Mouse (Mus musculus): ENCODE results near the gene Klhl12. TPM values are rescaled to one million over a fixed set of nuclear protein-coding genes. Genes with fewer than 3 reads are reported as not detected.

Klhl12 gene
- polyA plus RNA-seq, 1 experiment: 5.9 TPM

GRCm38 (mm10) chr1:134494428-134495215 is 39.3 kb downstream of the Klhl12 start, which contains the start of gene Rabif:
Gene Rabif, plus strand, starts transcription at chr1:134494648.
- H3K27me3 ChIP-seq (ENCODE audit: control insufficient read depth, insufficient read depth, low read length): no peaks in the 10 kb centered on the region
- H3K4me3 ChIP-seq (ENCODE audit: extremely low read depth, insufficient read depth, insufficient read length): peak within 1 kb of the TSS; percentile 82
- peaks cover 2% of the 10 kb centered on the region; the same call in 1 of the 2 replicates for H3K4me1 ChIP-seq (ENCODE audit: control insufficient read depth, insufficient read depth, insufficient read length)
- 0 out of 2 replicates have a peak, but pooled peaks cover 4% of the 10 kb centered on the region for H3K36me3 ChIP-seq (ENCODE audit: control insufficient read depth, insufficient read depth, low read length)
- H3K27ac ChIP-seq (ENCODE audit: insufficient read depth, low read length): peak within 1 kb of the TSS; percentile 98
- TF ChIP-seq CTCF (IDR thresholded peaks at IDR 0.05; ENCODE audit: extremely low read depth, insufficient read depth, insufficient read length, insufficient replicate concordance): peak; percentile 8; the same call in 1 of the 2 replicates
- TF ChIP-seq POLR2A (IDR thresholded peaks at IDR 0.05; ENCODE audit: low read depth, low read length): peak; percentile 75
- WGBS: under 1% methylated on average over 57 of the region's 58 CpGs
- DNase-seq (ENCODE audit: low read depth in 1 of 2, low spot score in 2 of 2): peak; percentile 96 to 99

- Histone ChIP-seq H3K36me3 (ENCODE audit: control insufficient read depth, insufficient read depth, low read length) (peaks cover 2% of the 10 kb centered on the region; the same call in 1 of the 2 replicates), H3K27ac (ENCODE audit: insufficient read depth, low read length) (peak overlapping the region; percentile 98), H3K4me3 (ENCODE audit: extremely low read depth, insufficient read depth, insufficient read length) (peak overlapping the region; percentile 82), H3K4me1 (ENCODE audit: control insufficient read depth, insufficient read depth, insufficient read length) (peaks cover 2% of the 10 kb centered on the region; the same call in 1 of the 2 replicates), H3K27me3 (ENCODE audit: control insufficient read depth, insufficient read depth, low read length) (no peaks in the 10 kb centered on the region)
- DNase-seq (ENCODE audit: low read depth in 1 of 2, low spot score in 2 of 2): no peak
- WGBS: 9% methylated on average over 5 of the region's 5 CpGs
- TF ChIP-seq POLR2A (IDR thresholded peaks at IDR 0.05; ENCODE audit: low read depth, low read length): no peak
- no peak for TF ChIP-seq CTCF (IDR thresholded peaks at IDR 0.05; ENCODE audit: extremely low read depth, insufficient read depth, insufficient read length, insufficient replicate concordance)
Measured at GRCm38 (mm10) chr1:134495216-134495539, 39.8 kb downstream of the Klhl12 start.

GRCm38 (mm10) chr1:134495991-134496390 is 40.7 kb downstream of the Klhl12 start:
- DNase-seq (ENCODE audit: low read depth in 1 of 2, low spot score in 2 of 2): no peak
- H3K36me3 ChIP-seq (ENCODE audit: control insufficient read depth, insufficient read depth, low read length): peaks cover 2% of the 10 kb centered on the region; the same call in 1 of the 2 replicates
- WGBS: 87% methylated on average over 10 of the region's 10 CpGs
- H3K27me3 ChIP-seq (ENCODE audit: control insufficient read depth, insufficient read depth, low read length): no peaks in the 10 kb centered on the region
- TF ChIP-seq POLR2A (IDR thresholded peaks at IDR 0.05; ENCODE audit: low read depth, low read length) (no peak), CTCF (IDR thresholded peaks at IDR 0.05; ENCODE audit: extremely low read depth, insufficient read depth, insufficient read length, insufficient replicate concordance) (no peak)
- H3K27ac ChIP-seq (ENCODE audit: insufficient read depth, low read length): no peak overlapping the region
- H3K4me1 ChIP-seq (ENCODE audit: control insufficient read depth, insufficient read depth, insufficient read length): peaks cover 2% of the 10 kb centered on the region; the same call in 1 of the 2 replicates
- no peak overlapping the region for H3K4me3 ChIP-seq (ENCODE audit: extremely low read depth, insufficient read depth, insufficient read length)

- Histone ChIP-seq H3K36me3 (ENCODE audit: control insufficient read depth, insufficient read depth, low read length) (peaks cover 7% of the 10 kb centered on the region; the same call in 1 of the 2 replicates), H3K4me1 (ENCODE audit: control insufficient read depth, insufficient read depth, insufficient read length) (no peaks in the 10 kb centered on the region), H3K27me3 (ENCODE audit: control insufficient read depth, insufficient read depth, low read length) (no peaks in the 10 kb centered on the region), H3K4me3 (ENCODE audit: extremely low read depth, insufficient read depth, insufficient read length) (no peak overlapping the region), H3K27ac (ENCODE audit: insufficient read depth, low read length) (no peak overlapping the region)
- DNase-seq (ENCODE audit: low read depth in 1 of 2, low spot score in 2 of 2): no peak
- 100% methylated on average over 1 of the region's 1 CpGs for WGBS
- no peak for TF ChIP-seq POLR2A (IDR thresholded peaks at IDR 0.05; ENCODE audit: low read depth, low read length)
- no peak for TF ChIP-seq CTCF (IDR thresholded peaks at IDR 0.05; ENCODE audit: extremely low read depth, insufficient read depth, insufficient read length, insufficient replicate concordance)
Measured at GRCm38 (mm10) chr1:134500916-134501315, 45.6 kb downstream of the Klhl12 start.

GRCm38 (mm10) chr1:134506201-134506600 is 50.9 kb downstream of the Klhl12 start:
- H3K36me3 ChIP-seq (ENCODE audit: control insufficient read depth, insufficient read depth, low read length): peaks cover 10% of the 10 kb centered on the region
- TF ChIP-seq POLR2A (IDR thresholded peaks at IDR 0.05; ENCODE audit: low read depth, low read length) (no peak), CTCF (IDR thresholded peaks at IDR 0.05; ENCODE audit: extremely low read depth, insufficient read depth, insufficient read length, insufficient replicate concordance) (no peak)
- no peak overlapping the region for H3K27ac ChIP-seq (ENCODE audit: insufficient read depth, low read length)
- H3K4me1 ChIP-seq (ENCODE audit: control insufficient read depth, insufficient read depth, insufficient read length): no peaks in the 10 kb centered on the region
- no peaks in the 10 kb centered on the region for H3K27me3 ChIP-seq (ENCODE audit: control insufficient read depth, insufficient read depth, low read length)
- no peak overlapping the region for H3K4me3 ChIP-seq (ENCODE audit: extremely low read depth, insufficient read depth, insufficient read length)
- WGBS: 95% methylated on average over 8 of the region's 8 CpGs
- DNase-seq (ENCODE audit: low read depth in 1 of 2, low spot score in 2 of 2): no peak

GRCm38 (mm10) chr1:134510018-134510417 is 54.7 kb downstream of the Klhl12 start:
- WGBS: 41% methylated on average over 7 of the region's 7 CpGs
- Histone ChIP-seq H3K4me1 (ENCODE audit: control insufficient read depth, insufficient read depth, insufficient read length) (no peaks in the 10 kb centered on the region), H3K36me3 (ENCODE audit: control insufficient read depth, insufficient read depth, low read length) (peaks cover 10% of the 10 kb centered on the region), H3K27me3 (ENCODE audit: control insufficient read depth, insufficient read depth, low read length) (peaks cover 6% of the 10 kb centered on the region; the same call in 1 of the 2 replicates), H3K27ac (ENCODE audit: insufficient read depth, low read length) (no peak overlapping the region), H3K4me3 (ENCODE audit: extremely low read depth, insufficient read depth, insufficient read length) (no peak overlapping the region)
- TF ChIP-seq CTCF (IDR thresholded peaks at IDR 0.05; ENCODE audit: extremely low read depth, insufficient read depth, insufficient read length, insufficient replicate concordance): no peak
- TF ChIP-seq POLR2A (IDR thresholded peaks at IDR 0.05; ENCODE audit: low read depth, low read length): no peak
- peak in 1 of 2 experiments; percentile 26 for DNase-seq (ENCODE audit: low read depth in 1 of 2, low spot score in 2 of 2)

GRCm38 (mm10) chr1:134512183-134512582 is 56.9 kb downstream of the Klhl12 start:
- Histone ChIP-seq H3K4me1 (ENCODE audit: control insufficient read depth, insufficient read depth, insufficient read length) (no peaks in the 10 kb centered on the region), H3K27me3 (ENCODE audit: control insufficient read depth, insufficient read depth, low read length) (peaks cover 6% of the 10 kb centered on the region; the same call in 1 of the 2 replicates), H3K27ac (ENCODE audit: insufficient read depth, low read length) (no peak overlapping the region), H3K4me3 (ENCODE audit: extremely low read depth, insufficient read depth, insufficient read length) (no peak overlapping the region), H3K36me3 (ENCODE audit: control insufficient read depth, insufficient read depth, low read length) (peaks cover 4% of the 10 kb centered on the region)
- DNase-seq (ENCODE audit: low read depth in 1 of 2, low spot score in 2 of 2): no peak
- 56% methylated on average over 4 of the region's 4 CpGs for WGBS
- no peak for TF ChIP-seq POLR2A (IDR thresholded peaks at IDR 0.05; ENCODE audit: low read depth, low read length)
- TF ChIP-seq CTCF (IDR thresholded peaks at IDR 0.05; ENCODE audit: extremely low read depth, insufficient read depth, insufficient read length, insufficient replicate concordance): no peak

Measured in spleen, adult 2 months (tissue).